Mouse (Mus musculus) kidney, adult 9 months (tissue): ENCODE measurements around the gene Psmb5.
A peak's percentile ranks its signal among the peaks of the same experiment; 100 is the strongest.

Experiments used
- DNase-seq: peaks from one replicate; pipeline ENCODE4 v3.0.0; 2022

The Psmb5 gene

DNA sequence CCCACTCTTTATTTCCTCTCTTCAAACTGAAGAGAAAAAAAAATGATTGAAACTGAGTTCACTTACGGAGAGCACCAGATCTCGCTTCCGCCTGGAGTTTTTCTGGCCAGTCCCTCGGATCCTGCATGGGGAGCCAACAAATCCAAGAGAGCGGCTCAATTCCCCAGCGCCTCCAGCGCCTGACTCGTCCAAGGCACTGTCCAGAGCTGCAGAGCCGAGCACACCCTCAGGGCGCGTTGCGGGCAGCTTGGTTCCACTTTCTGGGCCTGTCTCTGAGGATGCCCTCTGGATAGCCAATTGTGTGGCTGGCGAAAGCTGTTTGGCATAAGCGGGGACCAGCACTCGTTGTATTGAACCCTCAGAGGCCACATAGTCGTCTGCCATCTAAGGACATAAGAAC lies 26.8 kb downstream of the Psmb5 start:
- DNase-seq = no peak

DNA sequence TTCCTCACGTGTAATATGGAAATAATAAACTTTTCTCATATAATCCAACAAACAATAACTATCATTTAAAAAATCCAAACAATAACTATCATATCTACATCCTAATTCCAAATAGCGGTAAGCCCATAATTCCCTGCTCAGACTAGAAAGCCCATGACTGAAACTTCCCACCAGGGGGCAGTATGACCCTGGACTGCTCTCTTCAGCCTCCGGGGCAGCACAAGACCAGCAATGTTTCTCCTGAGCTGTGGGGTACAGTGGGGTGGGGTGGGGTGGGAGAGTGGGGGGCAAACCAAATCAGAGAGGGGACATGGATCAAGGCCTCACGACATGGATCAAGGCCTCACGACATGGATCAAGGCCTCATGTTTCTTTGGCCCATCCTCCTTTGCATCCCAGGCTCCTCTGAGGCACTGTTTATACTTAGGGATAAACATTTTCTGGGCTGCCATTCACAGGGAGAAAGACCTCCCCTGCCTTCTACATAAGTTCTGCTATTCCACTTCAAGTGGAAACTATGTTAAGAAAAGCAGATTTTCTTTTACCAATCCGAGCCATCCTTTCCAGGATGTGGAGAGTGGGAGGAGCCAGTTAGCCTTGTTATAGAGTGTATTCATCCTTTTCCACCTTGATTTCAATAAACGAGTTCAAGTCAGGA lies 34.0 kb downstream of the Psmb5 start:
- peak; percentile 71 for DNase-seq

- peak; percentile 56 for DNase-seq
Observed at GRCm38 (mm10) chr14:54582536-54582935, 35.3 kb downstream of the Psmb5 start.

- no peak for DNase-seq
Observed at GRCm38 (mm10) chr14:54579638-54580037, 38.2 kb downstream of the Psmb5 start.

GRCm38 (mm10) chr14:54578063-54578462 lies 39.8 kb downstream of the Psmb5 start:
- DNase-seq = peak; percentile 69

DNA sequence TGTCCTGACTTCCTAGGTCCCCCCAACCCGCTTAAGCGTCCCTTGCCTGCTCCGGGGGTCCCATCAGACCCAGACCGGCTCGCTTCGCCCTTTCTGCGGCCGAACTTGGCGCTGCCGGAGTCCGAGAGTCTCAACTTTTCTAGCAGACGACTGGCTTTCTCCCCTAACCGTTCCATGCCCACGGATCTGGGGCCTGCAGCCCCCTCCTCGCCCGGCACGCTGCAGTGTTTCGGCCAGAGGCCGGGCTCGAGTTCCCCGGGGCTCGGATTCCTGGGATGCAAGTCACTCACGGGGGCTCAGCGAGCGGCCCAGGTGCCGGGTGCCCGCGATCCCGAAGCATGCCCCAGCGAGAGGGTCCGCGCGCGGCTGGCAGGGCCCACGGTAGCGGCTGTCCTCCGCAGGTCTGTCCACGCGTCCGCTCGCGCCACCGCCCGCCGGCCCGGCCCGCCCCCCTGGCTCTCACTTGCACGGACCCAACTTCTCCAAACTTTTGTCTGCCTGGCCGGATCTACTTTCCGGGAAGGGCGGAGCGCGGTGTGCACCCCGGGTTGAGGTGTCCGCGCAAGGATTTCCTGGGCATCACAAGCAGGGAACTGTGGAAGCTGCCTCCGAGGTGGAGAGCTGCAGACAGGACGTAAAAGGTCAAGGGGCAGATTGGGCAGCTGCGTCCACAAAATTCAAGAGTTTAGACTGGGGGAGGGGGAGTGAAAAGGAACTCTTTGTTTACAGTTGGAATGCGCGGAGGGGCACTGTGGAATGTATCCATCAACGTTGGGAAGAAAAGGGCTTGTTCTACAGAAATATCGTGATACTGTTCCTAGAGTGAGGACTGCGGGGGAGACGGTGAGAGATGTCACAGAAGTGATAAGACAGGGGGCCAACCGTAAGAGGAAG lies 40.5 kb downstream of the Psmb5 start, which contains the start of gene Ajuba:
Gene Ajuba, minus strand, starts transcription at position 470 of the 894 bp plus-strand sequence.
- DNase-seq = peak; percentile 94

- peak; percentile 43 for DNase-seq
Observed at GRCm38 (mm10) chr14:54576241-54577088, 41.4 kb downstream of the Psmb5 start.

- DNase-seq = peak; percentile 83
Observed at GRCm38 (mm10) chr14:54575631-54576030, 42.2 kb downstream of the Psmb5 start.

- DNase-seq = no peak
Observed at GRCm38 (mm10) chr14:54575031-54575430, 42.8 kb downstream of the Psmb5 start.

DNA sequence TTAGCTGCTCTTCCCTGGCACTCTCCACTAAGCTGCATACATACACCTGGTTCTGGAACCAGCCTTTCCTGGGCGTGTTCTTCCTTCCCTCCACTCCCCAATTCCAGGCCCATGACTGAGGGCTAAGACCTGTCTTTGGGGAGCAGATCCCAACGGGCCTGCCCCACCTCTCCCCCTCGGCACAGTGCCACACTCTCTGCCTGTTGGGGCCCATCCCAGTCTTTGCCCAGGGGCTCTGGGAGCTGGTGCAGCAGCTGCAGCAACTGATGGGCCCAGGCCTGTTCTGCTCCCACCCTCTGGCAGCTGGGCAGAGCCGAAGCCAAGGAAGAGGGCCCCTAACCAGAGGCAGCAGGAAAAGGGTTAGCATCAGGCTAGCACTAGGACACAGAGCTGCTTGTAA lies 43.6 kb downstream of the Psmb5 start:
- no peak for DNase-seq

DNA sequence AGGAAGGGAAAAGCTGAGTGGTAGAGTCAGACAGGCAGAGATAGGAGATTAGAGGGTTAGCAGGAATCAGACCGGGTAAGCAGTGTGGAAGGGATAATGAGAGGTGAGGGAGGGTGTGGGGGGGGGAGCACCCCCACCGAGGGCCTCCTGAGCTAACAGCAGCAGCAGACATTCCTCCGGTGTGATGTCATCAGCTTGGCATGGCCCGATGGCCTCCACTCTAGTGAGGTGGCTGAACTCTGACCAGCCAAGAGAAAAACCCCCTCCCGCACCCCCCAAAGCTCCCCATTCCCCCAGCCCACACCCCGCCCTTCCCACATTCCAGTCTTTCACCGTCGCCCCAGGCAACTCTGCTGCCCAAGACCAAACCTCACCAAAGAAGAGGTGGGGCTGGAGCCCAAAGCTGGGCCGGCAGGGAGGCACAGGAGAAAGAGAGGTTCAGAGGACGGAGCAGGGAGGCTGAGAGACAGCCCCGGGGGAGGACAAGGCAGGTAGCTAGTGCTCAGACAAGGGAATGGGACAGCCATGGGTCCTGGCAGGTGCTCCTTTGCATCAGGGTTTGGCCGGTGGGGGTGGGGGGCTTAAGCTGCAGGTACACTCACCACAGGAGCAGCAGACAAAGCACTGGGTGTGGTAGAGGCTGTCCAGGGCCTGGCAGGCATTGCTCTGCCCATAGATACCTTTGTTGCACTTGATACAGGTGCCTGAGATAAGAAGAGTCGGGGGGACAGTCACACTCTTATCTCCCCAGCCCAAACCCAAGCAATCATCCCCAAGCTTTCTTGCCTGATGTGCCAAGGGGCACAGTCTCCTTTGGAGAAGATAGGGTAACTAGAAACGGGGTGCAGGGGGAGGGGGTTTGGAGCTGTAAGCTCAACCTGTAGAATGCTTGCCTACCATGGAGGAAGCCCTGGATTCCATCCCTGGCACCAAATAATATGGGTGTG lies 44.8 kb downstream of the Psmb5 start:
- DNase-seq = peak; percentile 83

GRCm38 (mm10) chr14:54572122-54572521 lies 45.7 kb downstream of the Psmb5 start:
- no peak for DNase-seq

DNA sequence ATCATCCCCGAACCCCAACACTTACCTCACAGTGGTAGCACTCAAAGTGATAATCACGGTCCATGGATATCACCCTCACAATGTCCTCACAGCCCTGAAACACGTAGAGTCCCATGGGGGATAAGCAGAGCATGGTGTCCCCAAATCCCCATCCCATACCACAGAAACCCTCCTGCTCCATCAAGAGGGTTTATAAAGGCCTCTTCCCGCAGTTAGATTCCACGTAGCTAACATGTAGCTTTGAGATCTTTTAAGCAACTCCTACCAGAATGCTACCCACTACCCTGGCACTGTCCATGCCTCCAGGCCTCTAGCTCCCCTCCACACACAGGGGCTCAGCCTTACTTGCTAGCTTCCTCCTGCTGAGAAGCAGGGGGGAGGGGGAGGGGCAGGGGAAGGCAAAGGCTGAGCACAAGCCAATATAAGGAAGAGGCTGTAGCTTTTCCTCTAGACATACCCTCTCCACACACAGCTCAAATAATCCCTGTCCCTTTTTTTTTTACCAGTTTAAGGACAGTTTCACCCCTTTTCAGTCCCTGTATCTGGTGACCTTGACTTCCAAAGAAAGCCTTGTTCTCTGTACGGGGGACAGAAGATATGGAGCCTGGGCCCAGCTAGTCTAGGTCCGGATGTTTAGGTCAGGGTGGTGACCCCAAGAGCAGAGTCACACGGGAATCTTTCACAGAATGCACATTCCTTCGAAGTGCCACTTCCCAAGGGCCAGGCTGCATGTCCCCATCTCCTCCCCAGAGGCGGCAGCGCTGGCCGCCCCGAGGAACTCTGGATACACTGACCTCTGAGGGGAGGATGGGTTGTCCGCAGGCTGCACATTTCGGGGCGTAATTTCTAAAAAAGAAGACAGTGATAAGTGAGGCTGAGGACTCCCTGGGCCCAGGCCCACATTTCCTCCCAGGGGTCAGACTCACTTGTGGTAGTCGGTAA lies 48.1 kb downstream of the Psmb5 start:
- DNase-seq = no peak

DNA sequence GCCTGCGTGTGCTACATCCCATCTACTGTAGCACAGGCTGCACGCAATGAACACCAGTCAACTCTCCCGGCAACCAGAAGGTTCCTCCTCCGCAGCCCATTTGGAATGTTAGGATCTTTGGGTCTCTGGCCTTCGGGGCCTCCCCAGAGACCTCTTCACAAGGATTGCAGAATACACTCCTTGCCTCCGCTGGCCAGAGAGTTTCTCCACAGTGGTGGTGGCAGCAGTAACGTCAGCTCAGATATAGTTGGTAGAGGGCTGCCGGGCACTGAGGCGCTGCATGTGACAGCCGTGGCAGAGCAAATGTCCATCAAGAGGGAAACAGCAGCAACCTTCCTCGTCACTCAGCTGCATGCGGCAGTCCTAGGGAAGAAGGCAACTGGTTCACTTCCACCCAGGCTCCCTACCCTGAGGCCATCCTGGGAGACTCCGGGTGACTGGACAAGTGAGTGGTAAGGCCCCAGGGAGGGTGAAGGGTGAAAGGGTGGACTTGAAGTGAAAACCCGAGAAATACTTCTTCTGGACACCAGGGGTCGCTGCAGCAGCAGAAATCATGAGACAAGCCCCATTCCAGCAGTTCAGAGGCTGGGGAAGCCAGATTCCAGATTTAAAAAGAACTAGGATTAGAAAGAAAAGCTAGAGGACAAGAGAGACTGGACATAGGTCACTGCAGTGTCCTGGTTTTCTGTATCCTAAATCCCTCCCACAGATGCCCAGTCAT lies 49.0 kb downstream of the Psmb5 start:
- DNase-seq = peak; percentile 88
